Mouse (Mus musculus) heart, embryonic 16.5 days (tissue): ENCODE measurements around the gene Pla1a. TPM values are rescaled to one million over a fixed set of nuclear protein-coding genes. Genes with fewer than 3 reads are reported as not detected.

ENCODE experiments used
- ATAC-seq: fragments of 200-750 bp; cut with Nextera tagmentation; replicated peaks from 2 replicates; pipeline ENCODE4 v1.8.0; 2017; ENCODE audit warnings: moderate number of reproducible peaks; ENCODE audit not compliant: insufficient read depth, low FRiP score; ENCODE audit errors: extremely low read depth
- H3K27ac ChIP-seq: fragments of 300-500 bp; sonication (generic); 2 replicates; pipeline ENCODE4 v1.5.1; 2014; ENCODE audit warnings: mild to moderate bottlenecking, low read length, control low read depth, moderate library complexity
- H3K27me3 ChIP-seq: fragments of 300-500 bp; sonication (generic); 2 replicates; pipeline ENCODE4 v1.6.1; 2014; ENCODE audit warnings: low read length, mixed read lengths; ENCODE audit not compliant: control insufficient read depth, insufficient read depth
- H3K36me3 ChIP-seq: fragments of 300-500 bp; sonication (generic); 2 replicates; pipeline ENCODE4 v1.6.1; 2014; ENCODE audit not compliant: control insufficient read depth, insufficient read depth
- H3K4me1 ChIP-seq: fragments of 300-500 bp; sonication (generic); 2 replicates; pipeline ENCODE4 v1.6.1; 2014; ENCODE audit warnings: low read length, mixed read lengths; ENCODE audit not compliant: control insufficient read depth, insufficient read depth
- H3K4me2 ChIP-seq: fragments of 300-500 bp; sonication (generic); 2 replicates; pipeline ENCODE4 v1.6.1; 2014; ENCODE audit warnings: low read depth, mild to moderate bottlenecking, control low read depth, low read length
- H3K4me3 ChIP-seq: fragments of 300-500 bp; sonication (generic); 2 replicates; pipeline ENCODE4 v1.5.1; 2014; ENCODE audit warnings: mild to moderate bottlenecking, control low read depth, low read length
- H3K9ac ChIP-seq: fragments of 300-500 bp; sonication (generic); 2 replicates; pipeline ENCODE4 v1.6.1; 2014; ENCODE audit warnings: low read length, control low read depth
- H3K9me3 ChIP-seq: fragments of 300-500 bp; sonication (generic); replicated peaks from 2 replicates; pipeline ENCODE4 v1.6.1; 2016; ENCODE audit warnings: low read length; ENCODE audit not compliant: control insufficient read depth
- WGBS: fragments of 180-500 bp; shearing (Covaris S2); extraction: QIAGEN DNeasy Blood & Tissue Kit; methylation state at CpG from one replicate; pipeline ENCODE4 v1.1.7; 2014; 5-methylcytosine and 5-hydroxymethylcytosine counted together
- polyA plus RNA-seq: library from polyadenylated mRNA; unstranded; fragments of >200 nt; fragmentation: Nextera tagmentation; extraction: Ambion mirVana; gene quantifications from 2 replicates; pipeline ENCODE4 v1.2.1, GENCODE M21; 2015

Pla1a gene
- polyA plus RNA-seq, 1 experiment from 2014 or later, result 3.6 TPM

GRCm38 (mm10) chr16:38371705-38372296 lies 61.1 kb downstream of the Pla1a start:
- 0 out of 2 replicates have a peak overlapping the region, but pooled peaks have one; percentile 3 for H3K9ac ChIP-seq
- H3K4me1 ChIP-seq, result peaks cover 74% of the 10 kb centered on the region
- H3K4me2 ChIP-seq, result peak overlapping the region; percentile 19; the same call in 1 of the 2 replicates
- ATAC-seq, result no peak
- peaks cover 28% of the 10 kb centered on the region for H3K36me3 ChIP-seq
- H3K27me3 ChIP-seq, result no peaks in the 10 kb centered on the region
- no peak overlapping the region for H3K4me3 ChIP-seq
- no peaks in the 10 kb centered on the region for H3K9me3 ChIP-seq
- H3K27ac ChIP-seq, result no peak overlapping the region; the same call in 1 of the 2 replicates
- WGBS, result 62% methylated on average over 15 of the region's 15 CpGs

- WGBS, result 54% methylated on average over 8 of the region's 8 CpGs
- Histone ChIP-seq H3K9me3 (no peaks in the 10 kb centered on the region), H3K9ac (peak overlapping the region; percentile 47), H3K4me1 (peaks cover 68% of the 10 kb centered on the region), H3K27me3 (no peaks in the 10 kb centered on the region), H3K27ac (peak overlapping the region; percentile 17), H3K4me3 (no peak overlapping the region), H3K36me3 (peaks cover 28% of the 10 kb centered on the region), H3K4me2 (peak overlapping the region; percentile 23; the same call in 1 of the 2 replicates)
- ATAC-seq, result no peak
These were observed 62.1 kb downstream of the Pla1a start for GRCm38 (mm10) chr16:38370633-38371374.

- H3K4me1 ChIP-seq, result peaks cover 61% of the 10 kb centered on the region
- no peak overlapping the region for H3K4me3 ChIP-seq
- H3K27ac ChIP-seq, result no peak overlapping the region; the same call in 1 of the 2 replicates
- WGBS, result 59% methylated on average over 4 of the region's 4 CpGs
- ATAC-seq, result no peak
- no peaks in the 10 kb centered on the region for H3K27me3 ChIP-seq
- peak overlapping the region; percentile 47 for H3K9ac ChIP-seq
- peak overlapping the region; percentile 23; the same call in 1 of the 2 replicates for H3K4me2 ChIP-seq
- H3K9me3 ChIP-seq, result no peaks in the 10 kb centered on the region
- peaks cover 28% of the 10 kb centered on the region for H3K36me3 ChIP-seq
These were observed 62.9 kb downstream of the Pla1a start for GRCm38 (mm10) chr16:38369992-38370484.

GRCm38 (mm10) chr16:38369431-38369830 lies 63.5 kb downstream of the Pla1a start:
- WGBS, result 72% methylated on average over 8 of the region's 8 CpGs
- Histone ChIP-seq H3K4me3 (peak overlapping the region; percentile 35; the same call in 1 of the 2 replicates), H3K9me3 (no peaks in the 10 kb centered on the region), H3K4me2 (peak overlapping the region; percentile 59), H3K9ac (peak overlapping the region; percentile 38), H3K4me1 (peaks cover 55% of the 10 kb centered on the region), H3K27ac (0 out of 2 replicates have a peak overlapping the region, but pooled peaks have one; percentile 13), H3K27me3 (no peaks in the 10 kb centered on the region), H3K36me3 (peaks cover 28% of the 10 kb centered on the region)
- no peak for ATAC-seq

GRCm38 (mm10) chr16:38369000-38369399 lies 63.9 kb downstream of the Pla1a start:
- H3K9ac ChIP-seq, result peak overlapping the region; percentile 52
- no peaks in the 10 kb centered on the region for H3K27me3 ChIP-seq
- H3K27ac ChIP-seq, result no peak overlapping the region

GRCm38 (mm10) chr16:38368336-38368735 lies 64.6 kb downstream of the Pla1a start:
- Histone ChIP-seq H3K4me1 (peaks cover 45% of the 10 kb centered on the region), H3K27me3 (no peaks in the 10 kb centered on the region), H3K4me3 (peak overlapping the region; percentile 35), H3K9ac (peak overlapping the region; percentile 52), H3K36me3 (peaks cover 19% of the 10 kb centered on the region), H3K4me2 (peak overlapping the region; percentile 59), H3K9me3 (no peaks in the 10 kb centered on the region), H3K27ac (no peak overlapping the region)
- 28% methylated on average over 10 of the region's 10 CpGs for WGBS
- no peak for ATAC-seq

More at GRCm38 (mm10) chr16:38369000-38369399, 63.9 kb downstream of the Pla1a start:
- Histone ChIP-seq H3K36me3 (peaks cover 25% of the 10 kb centered on the region), H3K9me3 (no peaks in the 10 kb centered on the region), H3K4me2 (peak overlapping the region; percentile 59), H3K4me1 (peaks cover 51% of the 10 kb centered on the region), H3K4me3 (peak overlapping the region; percentile 35; the same call in 1 of the 2 replicates)
- ATAC-seq, result no peak
- 64% methylated on average over 7 of the region's 7 CpGs for WGBS

GRCm38 (mm10) chr16:38366231-38366630 lies 66.7 kb downstream of the Pla1a start:
- peak overlapping the region; percentile 68 for H3K4me2 ChIP-seq

GRCm38 (mm10) chr16:38365390-38365789 lies 67.6 kb downstream of the Pla1a start:
- 52% methylated on average over 10 of the region's 10 CpGs for WGBS
- Histone ChIP-seq H3K4me2 (peak overlapping the region; percentile 68), H3K9me3 (no peaks in the 10 kb centered on the region), H3K27me3 (no peaks in the 10 kb centered on the region), H3K4me1 (peaks cover 33% of the 10 kb centered on the region), H3K9ac (peak overlapping the region; percentile 91), H3K27ac (peak overlapping the region; percentile 99), H3K4me3 (peak overlapping the region; percentile 77), H3K36me3 (peaks cover 13% of the 10 kb centered on the region)
- no peak for ATAC-seq

More at GRCm38 (mm10) chr16:38366231-38366630, 66.7 kb downstream of the Pla1a start:
- Histone ChIP-seq H3K9me3 (no peaks in the 10 kb centered on the region), H3K4me1 (peaks cover 33% of the 10 kb centered on the region), H3K9ac (peak overlapping the region; percentile 91), H3K27me3 (no peaks in the 10 kb centered on the region), H3K36me3 (peaks cover 15% of the 10 kb centered on the region), H3K4me3 (peak overlapping the region; percentile 77), H3K27ac (peak overlapping the region; percentile 99)
- 35% methylated on average over 4 of the region's 4 CpGs for whole genome bisulfite sequencing
- no peak for ATAC-seq
